Mouse (Mus musculus): Measurements from ENCODE around the gene Ptprs.

GRCm38 (mm10) chr17:56510970-56511706 is 34.9 kb upstream of the Ptprs start:
- TF ChIP-seq POLR2A (IDR thresholded peaks at IDR 0.05; ENCODE audit: borderline replicate concordance, extremely low read depth, insufficient read depth, insufficient read length, poor library complexity, severe bottlenecking) (no peak), CTCF (IDR thresholded peaks at IDR 0.05; ENCODE audit: borderline replicate concordance, extremely low read depth, insufficient read depth, insufficient read length) (no peak)
